Mouse (Mus musculus) G1E-ER4 (cell line): ENCODE measurements at regions not wholly inside any gene's neighbourhood (a gene's known extent, or its start where the extent isn't known, plus 50 kb on each side); places are given as distances from the start of the nearest gene placed in this dataset.

ENCODE experiments used
- GATA1 ChIP-seq: IDR thresholded peaks from one replicate; pipeline ENCODE4 v1.8.0; 2012; ENCODE audit warnings: low read length, inconsistent platforms

GRCm38 (mm10) chr8:77829126-77829748, 105.0 kb upstream of the Ednra start:
- TF ChIP-seq GATA1 = no peak

GRCm38 (mm10) chr8:77829764-77830163, 105.5 kb upstream of the Ednra start:
- TF ChIP-seq GATA1 = no peak

DNA sequence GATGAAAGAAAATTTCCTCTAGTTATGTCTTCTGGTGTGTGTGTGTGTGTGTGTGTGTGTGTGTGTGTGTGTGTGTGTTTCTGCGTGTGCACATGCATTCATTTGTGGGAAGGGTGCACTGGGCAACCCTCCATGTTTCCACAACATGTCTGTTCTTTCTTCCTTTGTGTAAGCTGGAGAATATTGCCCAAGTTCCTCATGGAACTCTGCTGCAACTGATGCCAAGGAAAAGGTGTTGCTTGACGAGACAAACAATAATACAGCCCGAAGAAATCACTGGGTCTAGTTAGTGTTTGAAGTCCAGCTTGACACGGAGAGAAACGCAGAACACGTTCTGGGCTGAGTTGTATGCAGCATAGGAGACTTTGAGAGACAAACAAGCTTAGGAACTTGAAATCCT, 110.0 kb upstream of the Ednra start:
- no peak for TF ChIP-seq GATA1

- TF ChIP-seq GATA1 = no peak
These were observed 112.7 kb upstream of the Ednra start for GRCm38 (mm10) chr8:77836902-77837489.

GRCm38 (mm10) chr8:77842392-77843139, 118.3 kb upstream of the Ednra start:
- TF ChIP-seq GATA1 = no peak

DNA sequence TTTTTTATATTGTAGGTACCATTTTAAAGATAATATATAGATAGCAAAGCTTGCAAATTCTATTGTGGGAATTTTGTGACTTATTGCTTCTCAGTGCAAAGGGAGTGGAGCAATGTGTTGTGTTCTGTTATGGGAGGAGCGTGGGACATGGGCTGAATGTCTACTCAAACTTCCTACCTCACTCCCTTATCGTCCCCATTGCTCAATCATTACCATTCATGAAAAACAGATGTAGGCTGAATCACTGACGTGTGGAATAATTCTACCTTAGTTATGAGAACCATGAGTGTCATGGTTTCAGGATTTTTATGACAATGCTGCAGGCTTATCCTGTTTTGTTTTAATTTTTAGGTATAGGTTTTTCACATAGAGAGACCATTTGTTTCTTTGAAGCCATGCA, 119.0 kb upstream of the Ednra start:
- TF ChIP-seq GATA1 = no peak

DNA sequence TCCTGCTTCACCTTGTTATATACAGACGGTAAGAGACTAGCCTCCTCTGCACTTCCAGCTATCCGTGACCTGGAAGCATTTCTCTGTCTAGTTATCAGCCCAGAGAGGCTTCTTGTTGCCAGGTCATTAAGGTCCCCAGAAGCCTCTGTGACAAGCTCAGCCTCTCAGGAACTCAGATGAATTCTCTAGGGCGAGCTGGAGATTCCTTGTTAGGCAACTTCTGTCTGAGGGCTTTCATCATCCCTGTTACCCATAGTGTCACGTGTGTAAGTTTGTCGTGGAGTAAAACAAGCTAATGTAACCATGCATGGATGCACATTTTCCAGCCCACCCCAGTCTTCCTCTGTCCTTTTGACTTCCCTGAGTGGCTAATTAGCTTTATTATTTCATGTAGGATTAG, 126.3 kb upstream of the Ednra start:
- TF ChIP-seq GATA1 = no peak

- no peak for TF ChIP-seq GATA1
These were observed 146.0 kb upstream of the Ednra start for GRCm38 (mm10) chr8:77870264-77870663.

DNA sequence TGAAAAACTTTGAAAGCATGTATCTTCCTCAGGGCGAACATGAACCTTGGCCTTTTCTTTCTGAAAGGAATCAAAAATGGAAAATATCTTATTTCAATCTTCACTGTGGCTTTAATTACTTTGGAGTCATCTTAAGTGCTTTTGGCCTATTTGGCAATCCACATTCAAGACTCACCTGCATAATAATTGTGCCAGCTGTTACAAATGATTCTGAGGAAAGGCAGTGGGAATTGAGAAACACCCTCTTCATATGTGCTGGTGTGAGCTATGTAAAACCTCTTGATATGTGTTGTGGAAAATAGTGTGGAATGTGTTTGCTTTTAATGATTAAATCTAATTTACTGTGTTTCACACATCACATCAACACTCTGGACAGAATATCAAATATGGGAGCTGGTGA, 148.5 kb upstream of the Ednra start:
- no peak for TF ChIP-seq GATA1

GRCm38 (mm10) chr8:77919776-77920175, 195.5 kb upstream of the Ednra start:
- TF ChIP-seq GATA1 = no peak

DNA sequence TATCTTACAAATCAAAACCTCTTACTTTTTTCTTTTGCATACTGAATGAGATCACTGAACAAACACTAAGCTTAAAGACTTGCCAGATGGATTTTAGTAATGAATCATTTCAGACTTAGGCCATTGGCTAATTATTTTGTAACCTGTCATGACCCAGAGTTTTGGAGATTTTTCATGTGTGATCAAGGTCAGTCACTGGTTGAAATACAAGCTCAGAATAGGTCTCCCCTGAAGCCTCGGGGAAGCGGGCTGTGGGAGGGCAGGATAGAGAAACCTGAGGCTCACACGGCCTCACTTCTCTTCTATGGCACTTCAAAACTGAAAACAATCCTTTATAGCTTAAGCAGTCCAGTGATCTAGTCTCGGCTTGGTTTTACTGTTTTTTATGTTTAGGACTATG, 197.6 kb upstream of the Ednra start:
- no peak for TF ChIP-seq GATA1

DNA sequence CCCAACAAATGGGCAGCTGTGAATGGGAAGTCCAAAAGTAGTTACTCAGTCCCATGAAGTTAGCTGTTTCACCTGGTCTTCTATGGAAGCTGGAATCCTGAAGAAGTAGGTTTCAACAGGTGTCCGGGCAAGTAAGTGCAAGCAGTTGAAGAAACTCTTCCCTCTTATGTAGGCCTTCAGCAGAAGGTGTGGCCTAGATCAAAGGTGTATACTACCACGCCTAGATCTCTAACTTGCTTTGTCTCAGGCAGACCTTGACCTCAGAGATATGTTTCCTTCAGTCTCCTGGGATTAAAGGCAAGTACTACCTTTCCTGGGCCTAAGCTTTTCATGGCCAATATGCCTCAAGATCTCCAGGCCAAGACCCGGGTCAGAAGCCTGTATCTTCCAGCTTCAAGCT, 223.4 kb upstream of the Ednra start:
- TF ChIP-seq GATA1 = no peak

DNA sequence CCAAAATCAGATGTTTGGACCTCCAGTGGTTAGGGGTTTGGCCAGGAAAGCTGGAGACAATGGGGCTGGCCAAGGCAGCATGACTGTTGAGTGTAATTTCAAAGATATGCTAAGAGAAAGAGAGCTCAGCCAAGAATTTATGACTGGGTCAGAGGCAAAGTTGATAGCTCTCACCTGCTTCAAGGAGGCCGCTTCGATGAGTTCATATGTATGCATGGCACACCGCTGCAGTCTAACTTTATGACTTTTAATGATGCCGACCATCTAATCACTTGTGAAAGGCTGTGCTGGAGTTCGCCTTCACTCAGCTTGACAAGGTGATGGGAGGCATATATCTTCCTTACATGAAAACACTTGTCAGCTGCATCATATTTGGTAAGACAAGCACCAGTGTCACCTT, 225.4 kb upstream of the Ednra start:
- TF ChIP-seq GATA1 = no peak

GRCm38 (mm10) chr8:77958814-77959372, 234.6 kb upstream of the Ednra start:
- no peak for TF ChIP-seq GATA1

DNA sequence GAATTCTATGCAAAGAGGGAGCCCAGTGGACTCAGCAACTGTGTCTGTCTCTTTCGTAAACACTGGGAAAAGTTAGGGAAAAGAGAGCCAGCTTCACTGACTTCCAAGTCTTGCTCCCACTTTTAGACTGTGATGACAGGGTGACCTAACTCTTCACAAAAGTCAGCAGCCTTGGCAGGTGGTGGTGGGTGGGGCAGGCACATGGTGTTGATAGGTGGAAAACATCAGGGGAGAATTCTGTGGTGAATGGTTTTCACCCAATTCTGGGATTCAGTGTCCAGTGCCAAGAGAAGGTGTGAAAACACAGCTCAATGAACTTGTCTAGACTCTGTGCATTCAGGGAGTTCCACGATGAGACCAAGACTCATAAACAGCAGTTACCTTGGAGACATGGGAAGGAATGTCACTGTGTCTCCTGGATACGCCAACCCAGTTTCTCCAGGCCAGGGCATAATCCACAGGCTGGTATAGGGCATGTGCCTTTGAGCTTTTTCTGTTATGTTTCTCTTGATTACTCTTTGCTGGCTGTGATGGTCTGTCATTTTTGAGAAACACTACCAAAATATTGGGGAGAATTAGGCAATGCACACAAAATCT, 238.9 kb upstream of the Ednra start:
- no peak for TF ChIP-seq GATA1

GRCm38 (mm10) chr8:77970378-77970777, 242.7 kb upstream of the Ttc29 start:
- no peak for TF ChIP-seq GATA1
